Mouse (Mus musculus): ENCODE measurements around the gene Olfr313.
A peak's percentile ranks its signal among the peaks of the same experiment; 100 is the strongest.
"Not testable (repeated sequence)": the region's sequence is repeated elsewhere in the genome, so short reads cannot be mapped to it uniquely, and the experiment has no call there.

The Olfr313 gene

GRCm38 (mm10) chr11:58814700-58815099 lies at the start of gene Olfr313:
Olfr313 (plus strand) TSS chr11:58815000.
- not testable (repeated sequence) for DNase-seq

- DNase-seq, result no peak
Observed at GRCm38 (mm10) chr11:58772888-58773287, 41.9 kb upstream of the Olfr313 start, which contains the start of gene Olfr315. Olfr315 (plus strand) TSS chr11:58773188.

GRCm38 (mm10) chr11:58782480-58783089 lies 32.2 kb upstream of the Olfr313 start, which contains the start of gene Olfr314:
Olfr314 (plus strand) TSS chr11:58782952.
- DNase-seq, result peak; percentile 85

- DNase-seq, result no peak
Observed at GRCm38 (mm10) chr11:58784182-58784581, 30.6 kb upstream of the Olfr313 start.

GRCm38 (mm10) chr11:58787651-58788050 lies 27.1 kb upstream of the Olfr313 start:
- peak; percentile 71 for DNase-seq

- peak; percentile 75 for DNase-seq
Observed at GRCm38 (mm10) chr11:58788346-58788745, 26.5 kb upstream of the Olfr313 start.

DNA sequence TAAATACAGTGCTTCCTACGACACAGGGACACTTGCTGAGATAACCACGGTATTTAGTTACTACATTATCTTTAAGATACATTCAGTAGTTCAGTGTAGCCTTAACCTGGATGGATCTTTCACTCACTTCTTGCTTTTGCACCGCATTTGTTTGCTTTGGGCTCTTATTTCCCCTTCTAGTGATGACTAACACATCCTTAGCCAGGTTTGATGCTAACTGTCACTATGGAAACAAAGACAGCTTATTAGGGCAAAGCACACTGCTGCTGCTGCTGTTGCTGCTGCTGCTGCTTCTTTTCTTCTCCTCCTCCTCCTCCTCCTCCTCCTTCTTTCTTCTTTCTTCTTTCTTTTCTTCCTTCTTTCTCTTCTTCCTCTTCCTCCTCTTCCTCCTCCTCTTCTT lies 25.3 kb upstream of the Olfr313 start:
- DNase-seq, result peak; percentile 39

DNA sequence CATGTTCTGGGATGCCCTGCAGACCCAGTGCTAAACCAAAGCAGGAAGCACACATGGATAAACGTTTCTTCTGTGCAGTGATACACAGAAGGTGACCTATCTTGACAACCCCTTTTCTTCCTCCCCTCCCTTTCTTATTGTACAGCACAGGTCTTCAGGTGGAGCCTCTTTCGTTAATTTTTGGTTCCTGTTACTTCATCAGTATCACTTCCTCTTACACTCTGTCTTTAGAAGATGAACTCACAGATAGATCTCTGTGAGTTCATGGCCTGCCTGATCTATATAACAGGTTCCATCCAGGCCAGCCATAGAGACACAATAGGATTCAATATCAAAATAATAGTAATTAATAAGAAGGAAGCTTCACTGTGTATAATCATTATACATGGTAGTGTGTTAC lies 24.7 kb upstream of the Olfr313 start:
- peak; percentile 40 for DNase-seq

DNA sequence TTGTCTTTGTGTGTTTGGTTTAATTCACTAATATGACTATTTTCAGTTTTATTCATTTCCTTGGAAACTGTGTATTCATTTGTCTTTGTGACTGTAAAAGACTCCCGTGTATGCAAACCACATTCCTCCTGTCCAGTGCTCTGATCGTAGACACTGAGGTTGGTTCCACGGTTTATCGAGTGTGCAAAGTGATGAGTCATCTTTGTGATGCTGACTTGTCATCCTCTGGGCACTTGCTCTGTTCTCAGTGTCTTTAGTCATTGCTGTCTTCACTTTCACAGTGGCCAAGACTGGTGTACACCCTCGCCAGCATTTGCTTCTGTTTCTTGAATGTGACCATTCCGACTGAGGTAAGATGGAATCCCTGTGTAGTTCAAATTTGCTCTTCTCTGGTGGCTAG lies 24.2 kb upstream of the Olfr313 start:
- peak; percentile 15 for DNase-seq

GRCm38 (mm10) chr11:58795856-58796255 lies 18.9 kb upstream of the Olfr313 start:
- DNase-seq, result no peak

GRCm38 (mm10) chr11:58796850-58797249 lies 17.9 kb upstream of the Olfr313 start:
- DNase-seq, result no peak

DNA sequence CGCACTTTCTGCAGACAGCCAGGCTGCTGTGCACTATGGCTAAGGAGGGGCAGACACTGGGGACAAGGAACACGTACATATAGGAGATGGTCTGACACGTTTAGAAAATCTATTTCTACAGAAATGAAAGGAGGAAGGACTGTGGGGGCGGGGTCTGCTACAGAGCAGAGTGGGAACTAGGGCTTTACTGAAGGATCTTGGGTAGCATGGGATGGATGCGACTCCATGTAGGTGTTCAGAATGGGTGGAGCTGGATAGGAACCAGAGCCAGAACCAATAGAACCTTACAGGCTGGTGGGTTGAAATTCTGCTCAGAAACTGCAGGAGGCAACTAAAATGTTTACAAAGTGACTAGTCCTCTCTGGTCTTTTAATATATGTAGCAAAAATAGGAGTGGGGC lies 15.1 kb upstream of the Olfr313 start:
- no peak for DNase-seq

DNA sequence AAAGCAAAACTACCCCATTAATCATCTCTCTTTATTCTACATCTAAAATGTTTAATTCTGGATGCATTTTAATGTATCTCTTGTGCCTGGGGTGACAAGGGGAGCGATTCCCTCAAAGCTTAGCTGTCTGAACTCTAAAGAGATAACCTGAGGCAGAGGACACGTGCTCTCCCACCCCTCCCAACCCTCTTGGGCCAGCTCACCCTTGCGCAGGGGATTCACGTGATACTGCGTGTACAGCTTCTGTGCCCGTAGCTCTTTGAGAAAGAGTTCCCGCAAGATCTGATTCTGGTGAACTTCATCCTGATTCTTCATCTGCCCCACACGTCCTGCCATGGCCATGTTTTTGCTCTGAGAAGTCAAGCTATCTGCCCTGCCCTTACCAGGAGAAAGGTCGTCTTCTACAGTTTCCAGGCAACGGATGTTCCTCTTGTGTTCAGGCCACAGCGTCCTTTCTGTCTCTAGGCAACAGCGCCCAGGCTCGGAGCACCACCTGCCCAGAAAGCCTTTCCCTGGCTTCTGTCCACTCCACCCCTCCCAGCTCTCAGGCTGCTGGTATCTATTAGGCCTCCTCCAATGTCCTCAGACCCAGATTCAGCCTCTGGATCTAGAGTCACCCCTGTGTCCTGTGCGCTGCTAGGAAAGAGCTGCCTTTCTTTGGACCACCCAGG lies 13.1 kb upstream of the Olfr313 start, which contains the start of gene Fam183b:
TSS of gene Fam183b (minus strand) at position 403 of the 671 bp plus-strand sequence.
- peak; percentile 88 for DNase-seq

GRCm38 (mm10) chr11:58803871-58804270 lies 10.9 kb upstream of the Olfr313 start:
- peak; percentile 21 for DNase-seq

- peak; percentile 60 for DNase-seq
Observed at GRCm38 (mm10) chr11:58804393-58804792, 10.4 kb upstream of the Olfr313 start.

- DNase-seq, result no peak
Observed at GRCm38 (mm10) chr11:58812001-58812400, 2.8 kb upstream of the Olfr313 start.

DNA sequence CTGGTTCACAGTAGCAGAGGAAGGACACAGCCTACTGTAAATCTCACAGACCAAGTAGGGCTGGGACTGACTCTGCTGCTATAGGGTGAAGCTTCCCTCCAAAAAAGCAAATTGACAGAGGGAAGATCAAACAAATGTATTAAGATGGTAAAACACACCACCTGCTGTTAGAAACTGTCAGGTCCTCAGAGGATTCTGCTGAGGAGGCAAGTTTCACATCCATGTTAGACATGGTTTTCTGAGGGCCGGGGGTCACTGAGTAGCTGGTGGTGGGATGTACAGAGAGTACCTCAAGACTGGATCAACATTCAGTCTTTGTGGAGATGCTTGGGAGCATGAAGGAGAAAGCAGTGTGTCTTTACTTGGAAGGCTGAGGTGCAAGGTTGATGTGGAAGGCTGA lies 876 bp downstream of the Olfr313 start:
- no peak for DNase-seq

DNA sequence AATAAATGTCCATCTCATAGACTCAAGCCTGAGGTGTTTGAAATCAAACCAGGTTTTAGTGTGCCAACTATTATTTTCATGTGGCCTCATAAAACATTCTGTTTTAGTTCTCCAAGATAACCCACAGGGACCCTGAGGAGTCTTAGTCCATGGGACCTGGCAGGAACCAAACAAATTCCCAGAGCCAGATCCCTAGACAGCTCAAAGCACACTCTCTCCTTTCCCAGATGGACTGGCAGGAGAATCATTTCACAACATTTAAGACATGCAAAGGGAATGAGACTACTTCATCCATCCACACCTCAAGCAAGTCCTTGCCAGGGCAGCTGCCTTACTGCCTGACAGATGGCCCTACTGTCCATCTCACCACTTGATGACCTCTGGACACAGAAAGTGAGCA lies 14.1 kb downstream of the Olfr313 start, which contains the start of gene Olfr312:
TSS of gene Olfr312 (plus strand) at position 301 of the 400 bp plus-strand sequence.
- not testable (repeated sequence) for DNase-seq

GRCm38 (mm10) chr11:58829764-58830163 lies 15.0 kb downstream of the Olfr313 start:
- DNase-seq, result peak; percentile 66

GRCm38 (mm10) chr11:58832541-58832940 lies 17.7 kb downstream of the Olfr313 start:
- peak; percentile 55 for DNase-seq

GRCm38 (mm10) chr11:58838951-58839350 lies 24.2 kb downstream of the Olfr313 start, which contains the start of gene Olfr311:
Olfr311 (plus strand) TSS chr11:58839251.
- DNase-seq, result not testable (repeated sequence)

DNA sequence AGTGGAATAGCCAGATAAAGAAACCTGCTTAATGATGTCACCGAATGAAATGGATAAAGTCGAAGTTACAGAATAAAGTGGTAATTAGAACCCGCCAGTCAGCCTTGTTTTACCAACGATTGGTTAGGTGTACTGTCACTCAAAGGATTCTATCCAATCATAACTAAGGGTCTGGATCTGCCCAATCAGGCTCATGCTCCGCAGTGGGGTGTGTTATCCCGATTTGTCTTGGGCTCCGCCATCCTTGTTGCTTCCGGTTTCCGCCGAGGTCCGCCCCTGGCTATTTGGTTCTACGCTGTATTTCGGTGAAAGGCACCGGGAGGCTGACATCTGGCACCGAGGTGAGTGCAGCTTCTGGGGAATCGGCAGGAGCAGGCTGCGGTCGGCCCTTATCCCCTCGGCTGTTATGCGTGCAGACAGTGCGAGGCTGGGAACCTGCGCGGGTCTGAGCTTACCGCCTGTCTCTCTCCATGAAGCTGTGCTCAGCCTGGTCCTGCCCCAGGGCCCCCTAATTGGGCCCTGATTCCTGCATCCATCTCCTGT lies 32.2 kb downstream of the Olfr313 start, which contains the start of gene Gm12258:
TSS of gene Gm12258 (plus strand) at position 240 of the 543 bp plus-strand sequence.
- DNase-seq, result peak; percentile 99

DNA sequence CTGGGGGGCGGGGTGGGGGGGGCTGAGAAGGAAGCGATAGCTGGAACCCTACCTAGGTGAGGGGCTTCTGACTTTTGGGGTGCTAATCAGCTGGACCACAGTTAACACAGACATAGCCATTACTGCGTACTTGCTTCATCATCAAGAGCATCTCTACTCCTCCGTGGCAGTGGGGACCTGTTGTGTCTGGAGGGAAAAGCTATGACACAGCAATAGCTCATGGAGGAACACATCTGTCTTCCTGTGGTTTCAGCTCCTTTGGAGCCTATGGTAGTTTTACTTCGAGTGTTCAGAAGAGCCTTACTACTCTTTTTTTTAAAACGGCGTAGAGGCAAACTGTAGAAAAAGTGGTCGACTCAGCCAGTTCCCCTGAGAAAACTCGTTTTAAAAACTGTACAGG lies 32.8 kb downstream of the Olfr313 start:
- DNase-seq, result no peak

GRCm38 (mm10) chr11:58849731-58850130 lies 34.9 kb downstream of the Olfr313 start:
- DNase-seq, result no peak

Data from heart, adult 11 months (tissue).